Mouse (Mus musculus): ENCODE results near the gene Csrnp2.
"Not testable (repeated sequence)": the region's sequence is repeated elsewhere in the genome, so short reads cannot be mapped to it uniquely, and the experiment has no call there.

Csrnp2 gene

DNA sequence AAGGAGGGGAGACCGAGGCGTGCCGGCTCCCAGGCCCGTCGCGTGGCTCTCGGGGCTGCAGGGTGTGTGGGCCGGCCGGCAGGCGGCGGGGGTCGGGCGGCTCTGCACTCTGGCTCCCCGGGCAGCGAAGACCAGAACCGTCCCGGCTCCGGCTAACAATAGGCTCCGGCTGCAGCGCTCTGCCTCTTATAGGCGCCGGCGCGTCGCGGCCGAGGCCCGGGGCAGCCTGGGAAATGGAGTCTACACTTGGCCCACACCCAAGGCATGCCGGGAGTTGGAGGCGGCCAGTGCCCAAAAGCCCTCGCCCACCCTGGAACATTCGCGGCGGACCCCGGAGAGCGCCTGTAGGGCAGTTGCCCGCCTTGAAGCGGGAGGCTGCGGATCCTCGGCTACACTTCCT is at the start of gene Csrnp2:
TSS of gene Csrnp2 (minus strand) at position 387 of the 400 bp plus-strand sequence.
- peak; percentile 93 for DNase-seq (ENCODE audit: low read depth, low spot score)

GRCm38 (mm10) chr15:100543651-100544030 is 48.4 kb upstream of the Csrnp2 start:
- peak; percentile 79 for DNase-seq (ENCODE audit: low read depth, low spot score)

- DNase-seq (ENCODE audit: low read depth, low spot score): not testable (repeated sequence)
Measured at GRCm38 (mm10) chr15:100542876-100543650, 47.8 kb upstream of the Csrnp2 start.

DNA sequence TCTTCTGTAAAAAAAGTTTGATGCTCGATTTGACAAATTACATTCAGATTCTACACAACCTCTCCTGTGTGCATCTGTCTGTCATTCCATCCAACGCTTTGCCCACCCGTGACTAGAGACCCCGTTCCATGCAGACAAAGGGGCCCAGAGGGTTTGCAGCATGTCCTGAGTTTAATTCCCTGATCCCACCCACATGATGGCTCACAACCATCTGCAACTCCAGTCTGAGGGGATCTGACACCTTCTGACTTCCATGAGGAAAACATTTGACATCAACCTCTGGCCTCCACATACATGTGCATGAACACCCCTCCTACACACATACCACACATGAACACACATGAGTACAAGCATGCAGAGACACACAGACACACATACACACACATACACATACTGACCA is 46.1 kb upstream of the Csrnp2 start:
- DNase-seq (ENCODE audit: low read depth, low spot score): no peak

- not testable (repeated sequence) for DNase-seq (ENCODE audit: low read depth, low spot score)
Measured at GRCm38 (mm10) chr15:100541001-100541400, 45.7 kb upstream of the Csrnp2 start.

DNA sequence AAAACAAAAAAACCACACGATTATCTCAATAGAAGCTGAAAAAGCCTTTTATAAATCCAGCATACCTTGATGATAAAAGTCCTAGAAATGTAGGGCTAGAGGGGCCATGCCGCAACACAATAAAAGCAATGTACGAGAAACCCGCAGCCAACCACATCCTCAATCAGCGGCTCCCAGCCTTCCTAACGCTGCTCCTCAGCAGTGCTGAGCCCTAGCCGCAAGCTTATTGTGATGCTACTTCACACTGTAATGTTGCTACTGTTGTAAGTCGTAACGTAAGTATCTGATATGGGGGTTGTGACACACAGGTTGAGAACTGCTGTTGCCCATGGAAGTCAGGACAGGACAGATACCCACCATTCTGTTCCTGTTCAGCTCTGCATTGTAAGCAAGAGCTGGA is 44.1 kb upstream of the Csrnp2 start:
- DNase-seq (ENCODE audit: low read depth, low spot score): no peak

- DNase-seq (ENCODE audit: low read depth, low spot score): peak; percentile 76
Measured at GRCm38 (mm10) chr15:100537913-100538312, 42.6 kb upstream of the Csrnp2 start.

- no peak for DNase-seq (ENCODE audit: low read depth, low spot score)
Measured at GRCm38 (mm10) chr15:100527900-100528299, 32.6 kb upstream of the Csrnp2 start.

GRCm38 (mm10) chr15:100525405-100525804 is 30.1 kb upstream of the Csrnp2 start:
- no peak for DNase-seq (ENCODE audit: low read depth, low spot score)

- no peak for DNase-seq (ENCODE audit: low read depth, low spot score)
Measured at GRCm38 (mm10) chr15:100520306-100520705, 25.0 kb upstream of the Csrnp2 start.

DNA sequence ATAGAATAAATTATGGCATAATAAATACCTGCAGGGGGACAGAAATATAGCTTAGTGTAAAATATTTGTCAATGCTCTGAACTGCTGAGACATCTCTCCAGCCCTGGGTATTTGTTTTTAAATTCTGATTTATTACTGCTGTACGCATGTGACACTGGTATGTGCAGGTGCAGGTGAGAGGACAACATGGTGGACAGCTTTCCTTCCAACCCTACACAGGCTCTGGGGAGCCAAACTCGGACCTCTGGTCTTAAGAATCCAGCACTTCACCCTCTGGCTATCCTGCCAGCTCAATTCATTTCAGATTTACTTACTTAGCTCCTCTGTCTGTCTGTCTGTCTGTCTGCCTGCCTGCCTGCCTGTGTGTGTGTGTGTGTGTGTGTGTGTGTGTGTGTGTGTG is 19.8 kb upstream of the Csrnp2 start:
- DNase-seq (ENCODE audit: low read depth, low spot score): no peak

- no peak for DNase-seq (ENCODE audit: low read depth, low spot score)
Measured at GRCm38 (mm10) chr15:100513387-100513786, 18.1 kb upstream of the Csrnp2 start.

DNA sequence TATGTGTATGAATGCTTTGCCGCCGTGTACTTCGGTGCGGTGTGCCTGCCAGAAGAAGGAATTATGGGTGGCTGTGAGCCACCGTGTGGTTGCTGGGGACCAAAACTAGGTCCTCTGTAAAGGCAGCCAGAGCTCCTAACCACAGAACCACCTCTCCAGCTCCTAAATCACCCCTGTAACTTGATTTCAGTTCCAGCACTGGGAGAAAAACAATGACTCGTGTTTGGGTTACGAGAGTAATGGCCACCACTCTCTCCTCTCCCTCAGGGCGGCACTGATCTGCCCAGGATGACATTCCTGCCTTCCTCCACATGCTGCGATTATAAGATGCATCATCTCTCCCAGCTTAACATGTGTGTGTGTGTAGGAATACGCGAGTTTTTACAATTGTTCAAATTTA is 14.8 kb upstream of the Csrnp2 start:
- DNase-seq (ENCODE audit: low read depth, low spot score): no peak

GRCm38 (mm10) chr15:100508454-100509167 is 13.3 kb upstream of the Csrnp2 start:
- peak; percentile 81 for DNase-seq (ENCODE audit: low read depth, low spot score)

GRCm38 (mm10) chr15:100499506-100499905 is 4.2 kb upstream of the Csrnp2 start:
- DNase-seq (ENCODE audit: low read depth, low spot score): not testable (repeated sequence)

GRCm38 (mm10) chr15:100494647-100495046 is 641 bp downstream of the Csrnp2 start:
- no peak for DNase-seq (ENCODE audit: low read depth, low spot score)

DNA sequence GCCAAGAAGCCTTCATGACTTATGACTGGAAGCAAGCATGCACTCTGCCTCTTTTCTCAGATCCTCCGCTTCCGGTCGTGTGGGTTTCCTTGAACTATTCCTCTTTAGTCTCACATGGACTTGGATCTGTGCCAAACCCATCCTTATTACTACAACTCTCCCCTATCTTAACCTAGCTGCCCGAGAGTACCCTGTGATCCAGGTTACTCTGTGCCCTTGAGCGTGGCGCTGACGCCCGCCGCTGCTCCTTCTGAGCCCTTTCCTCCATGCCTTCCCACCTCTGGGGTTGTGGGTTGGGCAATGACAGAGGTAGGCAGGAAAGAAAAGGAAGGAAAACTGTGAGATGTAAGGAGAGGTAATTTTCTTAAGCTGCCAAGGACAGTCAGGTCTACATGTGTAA is 3.3 kb downstream of the Csrnp2 start:
- DNase-seq (ENCODE audit: low read depth, low spot score): no peak

DNA sequence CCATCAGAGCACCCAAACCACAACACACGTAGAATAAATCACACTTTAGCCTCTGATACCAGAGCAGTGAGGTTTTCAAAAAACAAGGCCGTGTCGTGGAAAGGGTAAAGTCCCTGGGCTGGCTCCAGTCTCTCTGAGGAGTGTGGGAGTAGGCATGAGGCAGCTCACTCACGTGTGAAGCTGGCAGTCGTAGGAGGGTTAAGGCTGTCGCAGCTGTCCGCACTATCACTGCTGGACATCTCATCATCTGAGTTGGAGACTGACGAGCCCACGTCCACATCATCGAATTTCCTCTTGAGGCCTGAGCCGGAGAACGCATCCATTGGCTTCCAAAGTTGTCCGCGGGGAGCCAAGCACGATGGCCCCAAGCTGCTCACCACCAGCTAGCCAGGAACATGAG is 6.0 kb downstream of the Csrnp2 start:
- DNase-seq (ENCODE audit: low read depth, low spot score): no peak

DNA sequence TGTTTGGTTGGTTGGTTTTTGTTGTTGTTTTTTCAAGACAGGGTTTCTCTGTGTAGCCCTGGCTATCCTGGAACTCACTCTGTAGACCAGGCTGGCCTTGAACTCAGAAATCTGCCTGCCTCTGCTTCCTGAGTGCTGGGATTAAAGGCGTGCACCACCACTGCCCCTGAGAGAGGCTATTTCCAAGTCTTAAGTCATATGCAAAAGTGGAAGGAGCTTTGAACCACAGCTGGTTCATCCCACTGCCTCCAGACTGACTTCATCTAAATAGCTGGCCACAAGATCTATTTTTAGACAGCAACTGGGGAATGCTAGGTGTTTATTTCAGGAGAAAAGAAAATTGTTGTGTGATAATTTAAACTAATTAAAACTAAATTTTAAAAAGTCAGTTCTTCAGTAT is 7.0 kb downstream of the Csrnp2 start:
- DNase-seq (ENCODE audit: low read depth, low spot score): not testable (repeated sequence)

- DNase-seq (ENCODE audit: low read depth, low spot score): no peak
Measured at GRCm38 (mm10) chr15:100487050-100487449, 8.2 kb downstream of the Csrnp2 start.

- DNase-seq (ENCODE audit: low read depth, low spot score): no peak
Measured at GRCm38 (mm10) chr15:100486450-100486849, 8.8 kb downstream of the Csrnp2 start.

DNA sequence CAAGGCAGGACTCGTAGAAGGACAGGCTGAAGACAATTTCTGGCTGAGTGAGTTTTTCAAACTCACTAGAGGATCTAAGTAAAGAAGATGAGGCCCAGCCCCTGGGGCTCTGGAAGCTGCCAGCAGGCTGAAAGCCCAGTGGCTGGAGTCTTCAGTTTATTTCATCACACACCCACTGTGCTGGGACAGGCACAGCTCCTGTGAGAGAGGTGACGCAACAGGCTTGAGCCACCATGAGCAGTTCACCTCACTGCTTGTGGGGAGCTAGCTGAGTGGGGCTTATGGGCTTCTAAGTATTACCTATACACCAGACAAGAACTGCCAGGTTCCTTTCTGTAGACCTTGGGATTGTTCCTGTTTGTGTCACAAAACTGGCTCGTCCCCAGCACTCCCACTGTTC is 9.7 kb downstream of the Csrnp2 start:
- DNase-seq (ENCODE audit: low read depth, low spot score): no peak

DNA sequence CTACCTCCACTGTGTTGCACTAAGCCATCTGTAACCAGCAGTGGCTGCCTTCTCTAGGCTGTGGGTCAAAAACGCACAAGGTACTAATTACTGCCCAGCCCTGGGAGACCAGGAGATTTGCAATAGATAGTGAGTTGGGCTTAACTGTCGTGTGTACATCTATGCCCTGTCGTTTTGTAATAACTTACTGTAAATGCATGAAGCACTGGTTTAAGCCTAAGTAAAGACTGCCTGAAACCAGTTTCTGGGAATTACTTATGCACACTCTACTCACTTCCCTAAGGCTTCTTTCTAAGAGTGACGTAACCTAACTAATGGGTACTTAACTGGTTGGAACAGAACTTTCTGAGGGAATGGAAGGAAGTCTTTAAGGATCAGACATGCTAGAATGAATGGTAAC is 16.4 kb downstream of the Csrnp2 start:
- DNase-seq (ENCODE audit: low read depth, low spot score): no peak

Measured in A20 (cell line).